ENCODE assay signal across 8 mouse cellular contexts in genomic region chr5:125052237-125052602, GRCm38 (mm10). TPM values are rescaled to one million over a fixed set of nuclear protein-coding genes. Genes with fewer than 3 reads are reported as not detected.
DNase-seq lines count a peak whose midpoint lies in the region; ATAC-seq and TF ChIP-seq lines count a peak whose summit lies in the region.

No protein-coding gene starts in this region.

- no peak for TF ChIP-seq CTCF in lung, adult 2 months (IDR thresholded peaks at IDR 0.05; ENCODE audit: insufficient read depth, low read length)
- TF ChIP-seq CTCF in forebrain, postnatal 0 days (IDR thresholded peaks at IDR 0.05; ENCODE audit: low read depth): no peak

- no peaks in the 10 kb centered on the region for H3K27me3 ChIP-seq in forebrain, postnatal 0 days (ENCODE audit: insufficient read depth, low read length)
- peaks cover 6% of the 10 kb centered on the region for H3K27me3 ChIP-seq in liver, embryonic 13.5 days

- no peak for ATAC-seq in forebrain, postnatal 0 days
- ATAC-seq in liver, embryonic 13.5 days (ENCODE audit: low read depth): no peak

- H3K9me3 ChIP-seq in forebrain, postnatal 0 days (ENCODE audit: low read length): no peaks in the 10 kb centered on the region
- no peaks in the 10 kb centered on the region for H3K9me3 ChIP-seq in liver, embryonic 13.5 days (replicated peaks)

- H3K36me3 ChIP-seq in forebrain, postnatal 0 days (ENCODE audit: insufficient read depth): peaks cover 52% of the 10 kb centered on the region
- peaks cover 35% of the 10 kb centered on the region for H3K36me3 ChIP-seq in liver, embryonic 13.5 days

- peak; percentile 61 to 70 for DNase-seq in lung, adult 18-20 months
- no peak for DNase-seq in lung, adult 2 months
- no peak for DNase-seq in forebrain, postnatal 0 days
- no peak for DNase-seq in liver, embryonic 13.5 days
- DNase-seq in skeletal muscle tissue, adult 2 months (ENCODE audit: low read depth, low spot score): peak; percentile 55
- no peak for DNase-seq in thymus, postnatal 14 days
- no peak for DNase-seq in retina, postnatal 1 day
- no peak for DNase-seq in frontal cortex, postnatal 36 days (ENCODE audit: low spot score in 2 of 2)

- no peak overlapping the region for H3K4me3 ChIP-seq in lung, adult 2 months (replicated peaks; ENCODE audit: extremely low read depth, low read depth, low read length)
- H3K4me3 ChIP-seq in forebrain, postnatal 0 days (ENCODE audit: low read depth, low read length): no peak overlapping the region
- no peak overlapping the region for H3K4me3 ChIP-seq in liver, embryonic 13.5 days (replicated peaks)

- no peak overlapping the region for H3K9ac ChIP-seq in forebrain, postnatal 0 days
- H3K9ac ChIP-seq in liver, embryonic 13.5 days: peak overlapping the region; percentile 39

- no peak for TF ChIP-seq POLR2A in lung, adult 2 months (IDR thresholded peaks at IDR 0.05; ENCODE audit: borderline replicate concordance, extremely low read depth, low read depth, low read length)

- peaks cover 41% of the 10 kb centered on the region for H3K4me1 ChIP-seq in lung, adult 2 months (ENCODE audit: control insufficient read depth, insufficient read depth, low read length)
- H3K4me1 ChIP-seq in forebrain, postnatal 0 days (ENCODE audit: insufficient read depth): no peaks in the 10 kb centered on the region
- H3K4me1 ChIP-seq in liver, embryonic 13.5 days (replicated peaks): peaks cover 91% of the 10 kb centered on the region

- 32% methylated on average over 10 of the region's 10 CpGs for WGBS in lung, adult 2 months
- WGBS in forebrain, postnatal 0 days: 70% methylated on average over 10 of the region's 10 CpGs
- 55% methylated on average over 10 of the region's 10 CpGs for WGBS in liver, embryonic 13.5 days (ENCODE audit: insufficient replicate concordance)

- no peak overlapping the region for H3K4me2 ChIP-seq in forebrain, postnatal 0 days (ENCODE audit: low read depth)
- 0 out of 2 replicates have a peak overlapping the region, but pooled peaks have one; percentile 63 for H3K4me2 ChIP-seq in liver, embryonic 13.5 days

- H3K27ac ChIP-seq in forebrain, postnatal 0 days (ENCODE audit: low read depth, low read length): peak overlapping the region; percentile 35; the same call in 1 of the 2 replicates
- peak overlapping the region; percentile 94 for H3K27ac ChIP-seq in liver, embryonic 13.5 days

RNA-seq across cellular contexts. Expression of gene Rflna, which starts 49.2 kb away (rescaled TPM):
- 20.2 and 26.0 TPM in 2 replicates for polyA plus RNA-seq in lung, adult 2 months (2012; rRNA removed)
- total RNA-seq in forebrain, postnatal 0 days (2014; rRNA removed): 3.2 and 6.2 TPM in 2 replicates
- polyA plus RNA-seq in forebrain, postnatal 0 days (2015; fragmentation: Nextera tagmentation; extraction: Ambion mirVana): 4.4 and 4.8 TPM in 2 replicates
- polyA plus RNA-seq in liver, embryonic 13.5 days (2015; fragmentation: Nextera tagmentation; extraction: Ambion mirVana): 0.27 and 0.32 TPM in 2 replicates

Comparison
In these comparisons a context has a peak if more than half of its experiments do, and no peak if none do; other contexts are left out.
1. DNase-seq: peak in lung, adult 18-20 months (2 of 2) and skeletal muscle tissue, adult 2 months (single experiment); none in lung, adult 2 months (single experiment), forebrain, postnatal 0 days (single experiment), liver, embryonic 13.5 days (single experiment), thymus, postnatal 14 days (single experiment), retina, postnatal 1 day (single experiment) and frontal cortex, postnatal 36 days (0 of 2).